Mouse (Mus musculus): ENCODE data around the gene Cbll1.

Gene Cbll1

DNA sequence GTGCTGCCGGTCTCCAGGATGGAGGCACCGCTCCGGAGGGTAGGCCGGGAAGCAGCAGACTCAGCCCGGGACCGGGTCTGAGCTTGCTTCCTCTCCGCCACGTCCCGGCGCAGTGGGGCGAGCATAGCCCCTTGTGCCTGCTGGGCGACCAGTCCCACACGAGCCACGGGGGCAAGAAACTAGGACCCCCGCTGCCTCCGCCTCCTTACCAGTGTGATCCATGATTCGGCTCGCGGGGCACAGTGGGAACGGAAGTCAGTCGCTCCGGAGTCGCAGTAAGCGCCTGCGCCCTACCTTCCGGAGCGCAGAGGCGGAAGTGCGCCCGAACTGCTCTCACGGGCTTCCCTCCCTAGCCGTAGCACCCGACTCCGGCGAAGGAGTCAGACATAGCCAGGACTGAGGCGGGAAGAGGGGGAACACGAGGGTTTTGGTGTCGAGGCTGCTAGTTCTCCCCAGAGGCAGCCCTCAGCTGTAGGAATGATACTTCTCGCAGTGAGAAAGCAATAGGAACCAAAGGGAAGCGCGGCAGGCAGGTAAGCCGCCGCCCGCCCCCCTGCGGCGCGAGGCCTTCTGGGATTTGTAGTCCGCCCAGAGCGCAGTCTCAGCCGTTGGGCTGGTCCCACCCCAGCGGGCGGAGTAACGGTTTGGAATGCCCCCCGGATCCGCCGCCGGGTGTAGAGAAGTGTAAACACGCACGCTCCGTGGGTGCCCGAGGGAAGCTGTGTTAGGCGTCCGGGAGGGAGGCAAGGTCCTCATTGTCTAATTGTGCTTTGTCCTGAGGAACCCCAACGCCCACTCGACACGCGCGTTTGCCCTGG lies at the start of gene Cbll1:
Gene Cbll1, minus strand, starts transcription at position 303 of the 818 bp plus-strand sequence.
- peak; percentile 93 to 96 for DNase-seq (ENCODE audit: low spot score in 2 of 2)

DNA sequence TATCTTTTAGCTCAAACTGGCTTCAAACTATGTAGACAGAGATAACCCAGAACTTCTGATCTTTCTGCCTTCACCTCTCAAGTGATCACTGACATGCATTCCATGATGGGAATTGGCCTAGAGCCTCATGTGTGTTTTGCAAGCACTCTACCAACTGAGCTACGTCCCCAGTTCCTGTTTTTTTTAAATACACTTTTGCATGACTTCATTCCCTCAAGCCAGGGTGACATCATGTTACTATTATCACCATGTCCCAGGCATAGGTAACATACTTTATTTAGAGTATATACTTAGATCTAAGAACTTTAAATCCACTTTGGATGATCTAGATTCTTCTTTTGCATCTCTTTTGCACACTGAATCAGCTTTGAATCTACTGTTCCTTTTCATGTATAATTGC lies 46.6 kb upstream of the Cbll1 start:
- no peak for DNase-seq (ENCODE audit: low spot score in 2 of 2)

DNA sequence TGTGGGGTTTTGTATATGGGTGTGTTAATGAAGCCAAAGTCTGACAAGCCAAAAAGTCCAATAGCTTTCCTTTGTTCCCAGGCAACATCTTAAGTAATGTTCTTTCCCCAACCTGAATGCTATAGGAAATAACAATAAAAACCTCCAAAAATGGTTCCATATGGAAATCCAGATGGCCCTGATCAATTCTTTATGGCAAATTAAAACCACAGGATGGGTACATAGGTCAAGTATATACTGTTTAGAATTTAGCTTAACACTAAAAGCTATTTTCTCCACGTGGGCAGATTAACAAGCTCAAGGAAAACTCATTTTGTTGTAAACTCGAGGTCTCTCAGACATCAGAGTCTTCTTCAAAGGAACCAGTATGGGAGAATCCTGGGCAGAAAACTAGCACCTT lies 45.8 kb upstream of the Cbll1 start:
- DNase-seq (ENCODE audit: low spot score in 2 of 2) = no peak

DNA sequence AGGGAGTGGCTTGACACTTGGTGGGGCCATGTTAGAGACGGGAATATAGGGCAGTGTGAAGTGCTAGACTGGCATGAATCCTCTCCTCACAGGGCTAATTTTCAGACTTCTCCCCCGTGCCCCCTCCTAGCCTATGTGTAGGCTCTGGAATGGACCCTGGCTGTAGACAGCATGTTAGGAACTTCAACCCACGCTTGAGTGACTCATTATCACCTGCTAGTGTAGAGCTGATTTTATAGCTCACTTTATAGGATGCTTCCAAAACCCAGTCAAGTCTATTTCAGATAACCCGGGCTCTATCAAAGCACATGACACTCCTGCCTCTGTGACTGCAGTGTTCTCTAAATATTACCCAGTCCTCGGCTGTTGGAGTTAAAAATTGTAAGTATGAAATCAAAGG lies 42.1 kb upstream of the Cbll1 start:
- DNase-seq (ENCODE audit: low spot score in 2 of 2) = no peak

DNA sequence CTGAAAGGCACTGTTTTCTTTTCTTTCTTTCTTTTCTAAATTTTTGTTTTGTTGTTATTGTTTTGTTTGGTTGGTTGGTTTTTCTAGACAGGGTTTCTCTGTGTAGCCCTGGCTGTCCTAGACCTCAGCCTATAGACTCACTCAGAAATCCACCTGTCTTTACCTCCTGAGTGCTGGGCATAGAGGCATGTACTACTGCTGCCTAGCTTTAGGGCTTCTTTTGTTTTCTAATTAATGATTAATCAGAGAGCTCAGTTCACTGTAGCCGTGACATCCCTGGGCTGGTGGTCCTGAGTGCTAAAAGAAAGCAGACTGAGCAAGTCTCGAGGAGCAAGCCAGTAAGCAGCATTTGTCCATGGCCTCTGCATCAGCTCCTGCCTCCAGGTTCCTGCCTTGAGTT lies 40.4 kb upstream of the Cbll1 start:
- DNase-seq (ENCODE audit: low spot score in 2 of 2) = no peak

DNA sequence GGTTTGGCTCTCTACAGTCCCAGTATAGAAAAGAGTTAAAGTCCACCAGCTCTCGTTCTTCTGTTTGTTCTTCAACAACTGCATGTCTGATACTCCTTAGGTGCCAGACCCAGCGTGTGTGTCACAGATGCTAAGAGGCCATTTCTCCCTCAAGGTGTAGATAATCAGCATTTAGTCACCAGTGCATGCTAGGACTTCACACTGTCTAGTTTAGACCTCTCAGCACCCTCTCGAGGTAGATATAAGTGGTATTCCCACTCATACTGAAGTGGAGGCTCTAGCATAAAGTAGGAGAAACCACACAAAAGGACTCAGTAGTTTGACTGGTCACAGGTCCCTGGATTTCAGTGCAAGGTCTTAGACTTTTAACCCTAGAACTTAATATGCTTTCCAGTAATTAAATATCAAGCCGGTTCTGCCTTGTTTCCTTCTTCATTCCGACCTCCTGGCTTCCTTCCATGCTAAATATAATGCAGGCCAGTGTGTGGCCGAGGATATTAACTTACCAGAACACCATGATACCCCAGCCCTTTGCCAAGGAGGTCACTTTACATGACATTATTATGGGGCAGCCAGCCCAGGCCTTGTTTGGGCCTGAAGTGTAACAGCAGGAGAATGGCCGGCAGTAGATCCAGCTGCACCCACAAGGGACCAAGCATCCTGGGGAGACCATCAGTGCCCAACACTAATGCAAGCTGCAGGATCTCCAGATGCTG lies 38.3 kb upstream of the Cbll1 start:
- DNase-seq (ENCODE audit: low spot score in 2 of 2) = no peak

DNA sequence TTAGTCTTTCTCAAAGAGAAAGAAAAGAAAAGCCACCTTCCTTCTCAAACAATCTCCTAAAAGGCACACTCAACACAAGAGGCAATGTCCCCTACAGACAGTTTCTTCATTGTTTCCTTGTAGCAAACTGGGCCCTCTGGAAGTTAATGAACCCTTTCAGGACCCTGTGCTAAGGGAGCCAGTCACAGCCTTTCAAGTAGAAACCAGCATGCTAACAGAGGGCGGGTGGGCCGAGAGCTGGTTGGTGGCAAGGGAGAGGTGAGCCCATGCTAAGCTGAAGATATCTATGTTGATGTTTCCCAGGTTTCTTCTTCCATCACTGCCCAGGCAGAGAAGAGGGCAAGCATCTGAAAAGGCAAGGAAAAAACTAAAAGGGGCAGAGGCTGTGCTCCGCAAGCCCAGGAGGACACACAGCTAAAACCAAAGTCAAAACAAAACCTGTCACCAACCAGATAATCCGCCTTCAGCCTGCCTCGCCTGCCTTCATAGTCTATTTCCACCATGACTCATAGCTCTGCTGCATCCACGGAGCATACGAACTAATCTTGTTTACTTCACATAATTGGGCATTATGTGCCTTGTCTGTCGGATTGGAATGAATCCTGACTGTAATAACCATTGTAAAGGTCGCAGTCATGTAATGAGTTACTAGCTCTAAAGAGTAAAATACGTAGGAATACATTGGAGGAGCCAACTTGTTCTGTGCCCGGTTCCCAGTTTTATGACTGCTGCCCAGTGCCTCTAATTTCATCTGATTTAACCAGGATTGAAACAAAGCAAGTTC lies 34.8 kb upstream of the Cbll1 start:
- DNase-seq (ENCODE audit: low spot score in 2 of 2) = no peak

DNA sequence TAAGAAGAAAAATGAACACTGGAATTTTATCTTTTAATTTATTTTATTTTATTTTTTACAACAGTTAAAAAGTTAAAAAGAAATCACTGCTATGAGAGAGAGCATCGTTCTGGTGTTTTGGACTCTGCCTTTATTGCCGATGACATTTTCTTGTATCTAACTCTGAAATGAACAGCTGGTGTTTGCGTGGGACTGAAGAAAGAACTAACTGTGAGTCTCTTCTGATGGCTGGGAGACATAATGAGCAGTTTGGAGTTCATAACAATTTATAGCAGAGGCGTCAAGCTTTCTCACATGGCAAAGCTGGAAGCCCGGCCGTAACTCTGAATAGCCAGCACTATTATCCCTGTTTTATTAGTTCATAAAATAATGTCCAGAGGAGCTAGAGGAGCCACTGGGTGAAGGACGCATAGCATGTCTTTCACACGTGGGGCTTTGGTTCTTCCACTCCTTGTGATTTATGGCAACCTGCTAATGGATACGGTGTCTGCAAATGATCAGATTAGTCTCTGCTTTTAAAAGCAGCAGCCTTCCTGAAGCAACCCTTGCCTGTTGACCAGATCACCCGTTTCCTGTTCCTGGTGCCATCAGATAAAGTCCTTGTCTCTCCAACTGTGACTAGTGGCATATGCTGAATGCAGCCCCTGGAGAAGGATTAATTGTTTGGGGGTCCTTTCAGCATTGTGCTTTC lies 33.9 kb upstream of the Cbll1 start:
- DNase-seq (ENCODE audit: low spot score in 2 of 2) = no peak

DNA sequence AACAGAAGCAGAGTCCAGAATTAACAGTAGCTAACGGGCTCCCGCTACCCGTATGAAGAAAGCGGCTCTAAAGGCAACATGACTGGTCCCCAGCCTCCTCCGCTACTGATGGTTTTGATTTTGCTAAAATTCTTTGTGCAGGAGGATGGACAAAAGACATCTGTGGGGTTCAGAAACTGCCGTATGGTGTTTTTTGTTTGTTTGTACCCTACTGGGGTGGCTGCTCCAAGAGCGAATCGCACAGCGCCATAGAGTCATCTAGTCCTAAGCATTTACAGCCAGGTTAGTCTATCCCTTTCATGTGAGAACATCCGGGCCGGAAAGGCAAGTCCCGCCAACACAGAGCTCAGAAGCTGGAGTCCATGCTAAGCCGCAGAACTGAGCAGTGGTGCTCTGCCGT lies 32.6 kb upstream of the Cbll1 start:
- no peak for DNase-seq (ENCODE audit: low spot score in 2 of 2)

DNA sequence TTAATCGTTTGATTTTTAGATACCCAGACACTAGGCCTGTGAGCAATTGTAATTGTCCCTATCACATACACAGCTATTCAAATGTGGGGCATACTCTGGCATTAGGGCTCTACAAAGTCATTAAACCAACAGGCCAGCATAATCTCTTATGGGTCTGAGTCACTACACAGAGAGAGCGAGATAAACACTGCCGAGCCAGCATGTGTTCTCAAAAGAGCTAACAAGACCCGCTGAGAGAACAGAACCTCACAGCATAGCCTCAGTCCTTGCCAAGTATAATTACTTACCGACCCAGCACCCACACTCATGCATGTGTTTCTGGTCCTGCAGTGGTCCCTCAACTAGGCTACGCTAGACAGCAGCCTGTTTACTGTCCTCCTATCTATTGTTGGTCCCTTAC lies 28.0 kb upstream of the Cbll1 start:
- DNase-seq (ENCODE audit: low spot score in 2 of 2) = no peak

DNA sequence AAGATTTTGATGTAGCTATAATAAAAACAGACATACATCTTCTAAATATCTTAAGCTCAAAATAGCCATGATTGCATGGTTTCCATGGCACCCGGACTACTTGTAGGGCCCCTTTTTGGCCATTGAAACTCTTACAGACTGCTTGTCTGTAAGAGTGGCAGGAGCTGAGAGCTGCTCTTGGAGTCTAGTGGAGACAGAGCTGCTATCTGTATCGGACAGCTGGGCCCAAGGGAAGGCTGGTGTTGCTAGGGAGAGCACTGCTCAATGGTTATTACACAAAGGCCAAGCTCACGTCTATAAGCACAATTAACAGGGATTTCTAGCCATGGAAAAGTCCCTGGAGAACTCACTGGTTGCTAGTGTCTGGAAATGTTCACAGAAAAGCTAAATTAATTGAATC lies 22.0 kb upstream of the Cbll1 start:
- DNase-seq (ENCODE audit: low spot score in 2 of 2) = no peak

DNA sequence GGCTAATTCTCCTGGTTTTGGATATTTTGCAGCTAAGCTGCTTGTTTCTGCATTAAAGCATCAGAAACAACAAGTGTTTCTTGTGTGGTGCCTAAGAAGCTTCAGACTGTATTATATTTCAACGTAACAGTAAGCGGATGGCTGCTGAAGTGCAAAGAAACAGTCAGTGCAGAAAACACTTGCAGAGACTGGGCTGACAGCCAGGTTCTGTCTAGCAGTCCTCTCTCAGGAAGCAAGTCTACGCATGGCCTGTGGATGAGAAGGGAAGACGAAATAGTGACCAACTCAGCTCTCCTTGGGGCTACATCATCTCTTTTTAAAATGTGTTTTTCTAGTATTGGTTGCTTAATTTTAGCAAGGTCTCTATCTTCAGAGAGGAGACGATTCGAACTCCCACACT lies 20.7 kb upstream of the Cbll1 start:
- DNase-seq (ENCODE audit: low spot score in 2 of 2) = no peak

DNA sequence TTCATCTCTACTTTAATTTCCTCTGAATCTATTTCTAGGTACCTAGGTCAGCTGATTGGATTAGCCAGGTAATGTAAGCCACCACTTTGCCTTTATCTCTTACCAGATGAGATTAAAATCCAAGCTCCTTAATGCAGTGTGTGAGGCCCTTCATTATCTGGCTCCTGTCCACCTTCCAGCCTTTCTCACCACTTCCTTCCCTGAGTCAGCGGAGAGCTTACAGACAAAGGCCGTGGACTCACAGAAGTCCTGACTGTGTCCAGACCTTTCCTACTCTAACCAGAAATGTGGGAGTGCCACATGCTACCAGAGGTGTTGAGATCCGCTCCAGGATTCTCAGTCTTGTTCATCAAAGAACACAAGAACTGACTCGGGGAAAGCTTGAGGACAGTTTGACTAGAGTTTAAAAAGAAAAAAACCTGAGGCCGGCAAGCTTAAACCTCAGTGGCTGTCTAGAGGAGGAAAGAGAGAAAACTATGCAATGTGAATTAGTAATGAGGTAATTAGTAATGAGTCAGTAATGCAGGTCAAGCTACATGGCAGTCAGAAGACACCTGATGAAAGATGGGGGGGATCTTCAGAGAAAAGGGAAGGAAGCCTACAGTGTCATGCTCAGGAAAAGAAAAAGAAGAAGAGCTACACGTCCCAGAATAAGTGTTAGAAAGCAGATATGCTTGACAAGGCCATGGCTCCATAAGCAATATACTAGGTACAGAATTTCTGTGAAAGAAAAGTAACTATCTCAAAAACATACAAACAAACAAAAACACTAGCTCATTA lies 14.5 kb upstream of the Cbll1 start:
- no peak for DNase-seq (ENCODE audit: low spot score in 2 of 2)

DNA sequence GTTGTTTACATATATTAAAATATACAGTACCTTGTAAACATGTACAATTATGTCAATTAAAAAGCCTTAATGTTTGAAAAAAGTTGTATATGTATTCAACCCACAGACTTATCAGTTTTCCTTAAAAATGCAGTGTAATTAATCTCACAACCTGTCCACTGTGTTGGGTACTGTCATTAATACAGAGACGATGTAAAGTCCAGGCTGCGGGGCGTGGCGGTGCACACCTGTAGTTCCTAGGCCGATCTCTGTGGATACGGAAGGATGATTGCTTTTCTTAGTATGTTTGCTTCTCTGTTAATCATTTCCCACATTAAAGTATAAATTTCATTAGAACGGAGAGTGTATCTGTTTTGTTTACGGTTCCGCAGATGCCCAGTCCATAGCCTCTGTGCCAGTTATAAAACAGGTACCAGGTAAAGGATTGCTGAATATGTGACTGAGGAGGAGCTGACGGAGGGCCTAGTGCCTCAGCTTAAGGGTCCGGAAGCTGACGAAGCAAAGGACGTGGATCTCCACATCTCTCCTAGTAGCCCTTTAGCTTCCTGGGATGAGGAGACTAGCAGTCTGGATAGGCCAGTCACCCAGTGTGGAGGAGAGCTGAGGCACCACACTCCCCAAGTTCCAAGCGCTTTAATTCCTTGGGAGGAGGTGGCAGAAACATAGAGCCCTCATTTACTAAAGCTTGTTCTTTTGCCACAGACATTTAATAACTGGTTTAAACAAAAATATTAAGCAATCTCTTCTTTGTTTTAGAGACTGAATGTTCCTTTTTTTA lies 13.4 kb upstream of the Cbll1 start:
- DNase-seq (ENCODE audit: low spot score in 2 of 2) = no peak

DNA sequence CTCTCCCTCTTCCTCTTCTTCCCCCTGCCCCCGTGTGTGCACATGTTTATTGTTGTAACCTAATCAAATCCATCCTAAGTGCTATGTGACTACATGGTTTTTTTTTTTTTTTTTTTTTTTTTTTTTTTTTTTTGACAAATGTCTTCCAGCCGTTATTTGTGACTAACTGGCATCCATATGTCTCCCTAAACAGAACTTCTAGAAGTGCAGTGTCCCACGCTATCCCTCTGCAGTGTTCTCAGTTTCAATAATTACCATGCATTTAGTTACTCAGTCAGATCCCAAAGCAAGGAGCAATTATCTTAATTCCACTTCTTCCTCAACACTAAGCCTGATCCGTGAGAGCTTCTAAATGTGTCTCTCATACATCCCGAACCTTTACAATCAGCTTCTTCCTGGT lies 11.8 kb upstream of the Cbll1 start:
- no peak for DNase-seq (ENCODE audit: low spot score in 2 of 2)

DNA sequence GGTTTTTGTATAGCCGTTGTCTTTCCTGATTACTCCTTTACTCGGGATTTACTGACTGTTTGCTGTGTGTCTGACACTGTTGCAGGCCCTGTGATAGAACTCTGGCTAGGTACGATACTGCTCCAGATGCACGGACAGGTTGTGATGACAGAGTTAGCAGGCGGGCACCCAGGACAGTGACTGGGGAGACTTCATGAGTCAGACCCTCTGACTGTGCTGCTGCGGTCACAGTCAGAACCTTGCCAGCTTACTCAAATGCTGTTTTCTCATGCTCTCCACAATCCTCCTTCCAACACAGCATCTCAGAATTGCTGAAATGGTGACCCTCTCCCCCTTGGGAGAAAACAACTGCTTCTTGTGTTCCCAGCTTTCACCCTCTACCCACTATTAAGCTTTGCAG lies 9.1 kb upstream of the Cbll1 start:
- DNase-seq (ENCODE audit: low spot score in 2 of 2) = no peak

DNA sequence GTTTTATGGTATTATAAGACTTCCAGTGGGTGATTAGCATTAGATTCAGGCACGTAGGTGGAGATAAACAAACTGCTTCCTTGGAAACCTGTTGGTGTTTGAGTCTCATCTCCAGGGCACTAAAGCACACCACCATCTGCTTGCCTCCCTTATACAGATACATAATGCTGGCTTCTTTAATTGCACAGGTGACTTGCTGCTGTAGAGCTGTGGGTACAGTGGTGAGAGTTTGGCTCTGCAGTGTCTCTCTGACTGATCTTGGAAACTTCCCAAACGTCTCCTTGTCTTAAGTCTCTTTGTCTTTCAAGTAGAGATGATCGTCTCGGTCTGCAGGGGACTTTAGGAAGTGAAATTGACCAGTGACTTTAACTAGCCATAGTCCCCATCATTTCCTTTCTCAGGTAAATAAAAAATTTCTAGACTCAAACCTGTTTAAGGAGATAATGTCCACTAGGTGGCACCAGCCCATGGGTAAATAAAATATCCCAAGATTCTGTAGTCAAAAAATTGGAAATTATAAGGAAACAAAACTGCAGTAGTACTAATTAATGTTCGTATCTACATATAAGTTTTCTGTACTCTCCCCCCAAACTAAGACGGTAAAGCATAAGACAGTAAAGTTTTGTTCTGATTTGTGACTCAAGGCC lies 8.4 kb upstream of the Cbll1 start:
- no peak for DNase-seq (ENCODE audit: low spot score in 2 of 2)

DNA sequence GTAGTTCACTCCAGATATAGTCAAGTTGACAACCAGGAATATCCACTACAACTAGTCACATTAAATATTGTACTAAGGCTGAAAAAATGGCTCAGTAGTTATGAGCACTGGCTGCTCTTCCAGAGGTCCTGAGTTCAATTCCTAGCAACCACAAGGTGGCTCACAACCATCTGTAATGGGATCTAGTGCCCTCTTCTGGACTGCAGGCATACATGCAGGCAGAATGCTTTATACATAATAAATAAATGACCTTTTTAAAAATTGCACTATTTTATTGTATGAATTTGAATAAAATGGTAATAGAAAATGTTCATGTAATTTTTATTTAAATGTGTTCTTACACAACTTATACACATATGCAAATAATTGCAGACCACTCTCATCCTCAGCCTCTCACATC lies 3.8 kb upstream of the Cbll1 start:
- DNase-seq (ENCODE audit: low spot score in 2 of 2) = no peak

DNA sequence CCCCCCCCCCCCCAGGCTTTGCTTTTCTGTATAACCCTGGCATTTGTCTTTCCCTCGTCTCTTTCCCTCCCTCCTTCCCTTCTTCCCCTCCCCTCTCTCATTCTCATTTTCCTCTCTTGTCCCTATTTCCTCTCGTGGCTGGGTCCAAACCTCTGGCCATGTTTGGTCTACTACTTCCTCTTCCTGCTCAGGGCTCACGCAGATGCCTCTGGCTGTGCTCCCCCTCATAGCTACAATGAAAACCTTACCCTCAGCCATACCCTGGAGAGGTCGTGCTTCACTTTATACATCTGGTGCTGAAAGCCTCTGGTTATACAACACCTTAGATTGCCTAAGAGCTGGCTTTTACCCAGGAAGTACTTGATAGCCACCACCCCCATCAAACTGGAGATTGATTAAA lies 1.9 kb upstream of the Cbll1 start:
- DNase-seq (ENCODE audit: low spot score in 2 of 2) = no peak

DNA sequence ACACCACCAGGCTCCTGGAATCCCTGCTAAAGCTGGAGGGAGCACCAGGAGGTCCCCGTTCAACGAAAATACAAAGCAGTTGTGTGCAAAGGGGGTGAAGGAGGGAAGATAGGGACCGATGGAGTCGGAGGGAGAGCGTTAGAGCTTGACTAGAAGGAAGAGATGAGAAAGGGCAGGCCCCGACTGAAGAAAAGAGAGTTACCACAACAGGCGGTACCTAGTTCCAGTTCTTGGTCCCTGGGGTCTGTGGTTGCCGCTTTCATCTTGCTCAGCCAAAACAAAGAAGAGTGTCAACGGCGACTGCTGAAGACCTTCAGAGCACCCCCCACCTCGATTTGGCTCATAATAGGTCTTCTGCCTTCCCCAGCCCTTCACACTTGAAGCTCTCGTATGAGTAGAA lies 780 bp upstream of the Cbll1 start:
- peak in 1 of 2 experiments; percentile 47 for DNase-seq (ENCODE audit: low spot score in 2 of 2)

Data from spleen, postnatal 4 days (tissue).